Mouse (Mus musculus): ENCODE measurements around the gene Dyrk2. TPM values are rescaled to one million over a fixed set of nuclear protein-coding genes. Genes with fewer than 3 reads are reported as not detected.

Gene Dyrk2
- polyA plus RNA-seq, 1 experiment: 16.4 TPM

GRCm38 (mm10) chr10:118880776-118881175 is 10.8 kb upstream of the Dyrk2 start:
- Histone ChIP-seq H3K27ac (ENCODE audit: insufficient read depth, low read length) (no peak overlapping the region), H3K4me1 (ENCODE audit: control insufficient read depth, insufficient read depth, low read length) (no peaks in the 10 kb centered on the region), H3K4me3 (ENCODE audit: low read depth, low read length) (no peak overlapping the region), H3K27me3 (ENCODE audit: control insufficient read depth, insufficient read depth, low read length, poor library complexity, severe bottlenecking) (no peaks in the 10 kb centered on the region), H3K9me3 (replicated peaks; ENCODE audit: control insufficient read depth, insufficient read depth, low read length, poor library complexity, severe bottlenecking) (no peaks in the 10 kb centered on the region), H3K36me3 (ENCODE audit: control insufficient read depth, insufficient read depth, low read length, poor library complexity, severe bottlenecking) (no peaks in the 10 kb centered on the region), H3K9ac (ENCODE audit: low read depth, poor library complexity, severe bottlenecking) (no peak overlapping the region)
- TF ChIP-seq POLR2A (IDR thresholded peaks at IDR 0.05; ENCODE audit: insufficient read depth, low read length) (no peak), EP300 (IDR thresholded peaks at IDR 0.05; ENCODE audit: insufficient read depth, low read depth, low read length) (no peak), CTCF (IDR thresholded peaks at IDR 0.05; ENCODE audit: low read depth, low read length) (no peak)

GRCm38 (mm10) chr10:118872196-118872595 is 2.2 kb upstream of the Dyrk2 start:
- Histone ChIP-seq H3K27me3 (ENCODE audit: control insufficient read depth, insufficient read depth, low read length, poor library complexity, severe bottlenecking) (no peaks in the 10 kb centered on the region), H3K36me3 (ENCODE audit: control insufficient read depth, insufficient read depth, low read length, poor library complexity, severe bottlenecking) (no peaks in the 10 kb centered on the region), H3K4me1 (ENCODE audit: control insufficient read depth, insufficient read depth, low read length) (no peaks in the 10 kb centered on the region), H3K9me3 (replicated peaks; ENCODE audit: control insufficient read depth, insufficient read depth, low read length, poor library complexity, severe bottlenecking) (no peaks in the 10 kb centered on the region), H3K4me3 (ENCODE audit: low read depth, low read length) (no peak overlapping the region), H3K9ac (ENCODE audit: low read depth, poor library complexity, severe bottlenecking) (no peak overlapping the region), H3K27ac (ENCODE audit: insufficient read depth, low read length) (no peak overlapping the region)
- no peak for TF ChIP-seq CTCF (IDR thresholded peaks at IDR 0.05; ENCODE audit: low read depth, low read length)
- no peak for TF ChIP-seq EP300 (IDR thresholded peaks at IDR 0.05; ENCODE audit: insufficient read depth, low read depth, low read length)
- no peak for TF ChIP-seq POLR2A (IDR thresholded peaks at IDR 0.05; ENCODE audit: insufficient read depth, low read length)

- Histone ChIP-seq H3K9ac (ENCODE audit: low read depth, poor library complexity, severe bottlenecking) (peak overlapping the region; percentile 96), H3K27ac (ENCODE audit: insufficient read depth, low read length) (no peak overlapping the region), H3K27me3 (ENCODE audit: control insufficient read depth, insufficient read depth, low read length, poor library complexity, severe bottlenecking) (no peaks in the 10 kb centered on the region), H3K9me3 (replicated peaks; ENCODE audit: control insufficient read depth, insufficient read depth, low read length, poor library complexity, severe bottlenecking) (no peaks in the 10 kb centered on the region), H3K36me3 (ENCODE audit: control insufficient read depth, insufficient read depth, low read length, poor library complexity, severe bottlenecking) (no peaks in the 10 kb centered on the region), H3K4me3 (ENCODE audit: low read depth, low read length) (peak overlapping the region; percentile 80), H3K4me1 (ENCODE audit: control insufficient read depth, insufficient read depth, low read length) (no peaks in the 10 kb centered on the region)
- TF ChIP-seq POLR2A (IDR thresholded peaks at IDR 0.05; ENCODE audit: insufficient read depth, low read length): no peak
- TF ChIP-seq CTCF (IDR thresholded peaks at IDR 0.05; ENCODE audit: low read depth, low read length): no peak
- no peak for TF ChIP-seq EP300 (IDR thresholded peaks at IDR 0.05; ENCODE audit: insufficient read depth, low read depth, low read length)
These were observed 413 bp downstream of the Dyrk2 start for GRCm38 (mm10) chr10:118869591-118870001.

- peak overlapping the region; percentile 96 for H3K9ac ChIP-seq (ENCODE audit: low read depth, poor library complexity, severe bottlenecking)
- H3K4me1 ChIP-seq (ENCODE audit: control insufficient read depth, insufficient read depth, low read length): no peaks in the 10 kb centered on the region
- H3K27ac ChIP-seq (ENCODE audit: insufficient read depth, low read length): no peak overlapping the region
- no peaks in the 10 kb centered on the region for H3K36me3 ChIP-seq (ENCODE audit: control insufficient read depth, insufficient read depth, low read length, poor library complexity, severe bottlenecking)
- H3K4me3 ChIP-seq (ENCODE audit: low read depth, low read length): peak overlapping the region; percentile 80
- H3K27me3 ChIP-seq (ENCODE audit: control insufficient read depth, insufficient read depth, low read length, poor library complexity, severe bottlenecking): no peaks in the 10 kb centered on the region
- TF ChIP-seq CTCF (IDR thresholded peaks at IDR 0.05; ENCODE audit: low read depth, low read length) (no peak), EP300 (IDR thresholded peaks at IDR 0.05; ENCODE audit: insufficient read depth, low read depth, low read length) (no peak), POLR2A (IDR thresholded peaks at IDR 0.05; ENCODE audit: insufficient read depth, low read length) (no peak)
- no peaks in the 10 kb centered on the region for H3K9me3 ChIP-seq (replicated peaks; ENCODE audit: control insufficient read depth, insufficient read depth, low read length, poor library complexity, severe bottlenecking)
These were observed 1.1 kb downstream of the Dyrk2 start for GRCm38 (mm10) chr10:118868601-118869590.

- H3K27me3 ChIP-seq (ENCODE audit: control insufficient read depth, insufficient read depth, low read length, poor library complexity, severe bottlenecking): no peaks in the 10 kb centered on the region
- H3K9me3 ChIP-seq (replicated peaks; ENCODE audit: control insufficient read depth, insufficient read depth, low read length, poor library complexity, severe bottlenecking): no peaks in the 10 kb centered on the region
- peak overlapping the region; percentile 96 for H3K9ac ChIP-seq (ENCODE audit: low read depth, poor library complexity, severe bottlenecking)
- no peak for TF ChIP-seq CTCF (IDR thresholded peaks at IDR 0.05; ENCODE audit: low read depth, low read length)
- H3K4me1 ChIP-seq (ENCODE audit: control insufficient read depth, insufficient read depth, low read length): no peaks in the 10 kb centered on the region
- H3K27ac ChIP-seq (ENCODE audit: insufficient read depth, low read length): no peak overlapping the region
- H3K36me3 ChIP-seq (ENCODE audit: control insufficient read depth, insufficient read depth, low read length, poor library complexity, severe bottlenecking): no peaks in the 10 kb centered on the region; the same call in 1 of the 2 replicates
- H3K4me3 ChIP-seq (ENCODE audit: low read depth, low read length): peak overlapping the region; percentile 65
These were observed 2.0 kb downstream of the Dyrk2 start for GRCm38 (mm10) chr10:118867896-118868600.

Data from ES-Bruce4 (cell line).